Mouse (Mus musculus) lung, adult 2 months (tissue): ENCODE data around the gene Armh3.

Experiments
- CTCF ChIP-seq: fragments of 200-500 bp; IDR thresholded peaks from 2 replicates; pipeline ENCODE4 v1.5.1; 2011; ENCODE audit warnings: mild to moderate bottlenecking, low read length, control low read depth; ENCODE audit not compliant: insufficient read depth
- POLR2A ChIP-seq: fragments of 200-500 bp; IDR thresholded peaks from 2 replicates; pipeline ENCODE4 v1.6.1; 2011; ENCODE audit warnings: low read depth, mild to moderate bottlenecking, control low read depth, low read length, borderline replicate concordance; ENCODE audit errors: extremely low read depth

- TF ChIP-seq CTCF (no peak), POLR2A (no peak)
Measured at GRCm38 (mm10) chr19:45947286-45947685, 51.0 kb downstream of the Armh3 start.
